Mouse (Mus musculus): Measurements from ENCODE around the gene Mdm2.

The Mdm2 gene

DNA sequence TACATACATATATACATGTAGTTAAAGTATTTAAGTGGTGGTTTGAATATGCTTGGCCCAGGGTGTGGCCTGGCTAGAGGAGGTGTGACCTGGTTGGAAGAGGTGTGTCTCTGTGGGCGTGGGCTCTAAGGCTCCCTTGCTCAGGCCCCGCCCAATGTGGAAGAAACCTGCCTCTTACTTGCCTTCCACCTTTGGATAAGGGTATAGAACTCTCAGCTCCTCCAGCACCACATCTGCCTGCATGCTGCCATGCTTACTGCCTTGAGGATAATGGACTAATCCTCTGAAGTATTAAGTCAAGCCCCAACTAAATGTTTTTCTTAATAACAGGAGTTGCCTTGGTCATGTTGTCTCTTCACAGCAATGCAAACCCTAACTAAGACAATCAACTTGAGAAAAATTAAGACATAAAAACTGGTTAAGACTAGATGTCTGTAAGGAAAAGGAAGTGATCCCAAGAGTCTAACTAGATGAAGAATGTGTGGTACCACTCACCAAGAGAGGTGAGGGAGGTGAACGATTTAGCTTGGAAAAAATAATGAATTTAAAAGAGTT lies 12.9 kb downstream of the Mdm2 start:
- no peak for DNase-seq (ENCODE audit: low spot score in 2 of 2)

DNA sequence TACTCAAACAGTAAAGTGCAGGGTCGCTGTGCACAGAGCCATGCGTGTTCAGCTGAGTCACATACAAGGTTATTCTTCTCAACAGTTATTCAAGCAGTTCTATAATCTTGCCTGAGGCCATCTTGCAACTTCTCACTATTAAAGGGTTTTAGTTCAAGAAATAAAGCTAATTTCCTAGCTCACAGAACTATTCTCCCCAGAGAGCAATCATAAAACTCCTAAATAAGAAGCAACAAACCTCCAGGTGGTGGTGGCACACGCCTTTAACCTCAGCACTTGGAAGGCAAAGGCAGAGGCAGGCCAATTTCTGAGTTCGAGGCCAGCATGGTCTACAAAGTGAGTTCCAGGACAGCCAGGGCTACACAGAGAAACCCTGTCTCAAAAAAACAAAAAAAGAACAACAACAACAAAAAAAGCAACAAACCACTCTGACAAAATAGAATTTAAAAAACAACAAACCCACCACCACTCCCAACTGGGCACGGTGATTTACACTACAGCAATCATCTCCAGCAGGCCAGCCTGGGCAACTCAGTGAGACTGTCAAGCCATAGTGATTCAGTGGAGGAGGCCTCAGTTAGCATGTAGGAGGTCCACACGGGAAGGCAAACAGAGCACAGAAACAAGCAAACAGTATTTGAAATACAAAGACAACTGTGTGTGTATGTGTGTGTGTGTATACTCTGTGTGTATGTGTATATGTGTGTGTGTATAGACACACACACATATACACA lies 13.6 kb downstream of the Mdm2 start:
- no peak for DNase-seq (ENCODE audit: low spot score in 2 of 2)

DNA sequence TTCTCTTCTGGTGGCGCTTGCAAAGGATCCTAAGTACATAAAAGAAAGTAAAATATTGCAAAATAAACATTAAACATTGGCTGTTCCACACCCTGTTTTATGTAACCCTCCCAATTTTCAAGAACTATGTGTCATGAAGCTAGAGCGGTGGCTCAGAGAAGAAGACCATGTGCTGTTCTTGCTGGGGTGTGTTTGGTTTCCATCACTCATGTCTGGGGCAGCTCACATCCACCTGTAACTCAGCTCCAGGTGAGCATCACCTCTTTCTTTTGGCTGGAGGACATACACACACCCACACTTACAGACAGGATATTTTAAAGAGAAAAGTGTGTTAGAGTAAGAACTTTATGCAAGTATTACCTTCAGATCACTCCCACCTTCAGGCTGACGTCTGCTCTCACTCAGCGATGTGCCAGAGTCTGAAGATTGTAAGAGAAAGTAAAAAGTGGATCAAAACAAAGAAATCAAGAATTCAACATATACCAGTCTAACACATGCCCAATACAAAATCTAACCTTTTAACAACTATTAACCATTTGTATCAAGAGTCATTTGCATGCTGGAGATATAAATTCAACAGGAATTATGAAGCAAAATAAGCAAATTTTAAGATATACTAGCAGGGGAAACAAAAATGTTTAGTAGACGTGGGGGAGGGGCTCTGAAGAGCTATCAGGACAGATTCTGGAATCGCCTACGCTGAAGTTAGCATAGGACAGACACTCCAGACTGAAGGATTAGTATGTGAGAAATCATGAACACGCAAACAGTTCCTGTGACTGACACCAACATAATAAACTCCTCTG lies 14.3 kb downstream of the Mdm2 start:
- no peak for DNase-seq (ENCODE audit: low spot score in 2 of 2)

DNA sequence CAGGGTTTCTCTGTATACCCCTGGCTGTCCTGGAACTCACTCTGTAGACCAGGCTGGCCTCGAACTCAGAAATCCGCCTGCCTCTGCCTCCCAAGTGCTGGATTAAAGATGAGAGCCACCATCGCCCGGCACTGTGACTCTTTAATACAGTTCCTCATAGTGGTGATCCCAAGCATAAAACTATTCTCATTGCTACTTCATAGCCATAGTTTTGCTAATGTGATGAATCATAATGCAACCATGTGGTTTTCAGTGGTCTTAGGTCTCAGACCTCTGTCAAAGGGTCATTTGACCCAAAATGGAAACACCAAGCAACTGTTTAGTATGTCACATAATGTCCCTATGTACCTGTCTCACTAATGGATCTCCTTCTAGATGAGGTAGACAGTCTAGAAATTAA lies 15.0 kb downstream of the Mdm2 start:
- no peak for DNase-seq (ENCODE audit: low spot score in 2 of 2)

DNA sequence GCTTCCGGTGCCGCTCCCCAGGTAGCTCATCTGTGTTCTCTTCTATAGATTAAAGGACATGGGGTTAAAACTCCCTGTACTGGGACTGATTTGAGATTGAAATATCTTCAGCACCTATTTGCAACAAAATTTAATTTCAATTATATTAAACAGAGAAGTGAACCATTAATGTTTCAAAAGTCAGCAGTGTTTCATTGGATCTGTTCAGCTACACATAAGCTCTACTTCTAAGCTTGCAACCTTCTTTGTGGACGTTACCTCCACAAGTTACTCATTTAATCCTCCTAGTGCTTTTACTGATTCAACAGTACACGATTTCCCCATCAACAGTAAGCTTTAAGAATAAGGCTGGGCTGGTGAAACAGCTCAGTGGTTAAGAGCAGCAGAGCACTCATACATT lies 15.5 kb downstream of the Mdm2 start:
- DNase-seq (ENCODE audit: low spot score in 2 of 2): no peak

DNA sequence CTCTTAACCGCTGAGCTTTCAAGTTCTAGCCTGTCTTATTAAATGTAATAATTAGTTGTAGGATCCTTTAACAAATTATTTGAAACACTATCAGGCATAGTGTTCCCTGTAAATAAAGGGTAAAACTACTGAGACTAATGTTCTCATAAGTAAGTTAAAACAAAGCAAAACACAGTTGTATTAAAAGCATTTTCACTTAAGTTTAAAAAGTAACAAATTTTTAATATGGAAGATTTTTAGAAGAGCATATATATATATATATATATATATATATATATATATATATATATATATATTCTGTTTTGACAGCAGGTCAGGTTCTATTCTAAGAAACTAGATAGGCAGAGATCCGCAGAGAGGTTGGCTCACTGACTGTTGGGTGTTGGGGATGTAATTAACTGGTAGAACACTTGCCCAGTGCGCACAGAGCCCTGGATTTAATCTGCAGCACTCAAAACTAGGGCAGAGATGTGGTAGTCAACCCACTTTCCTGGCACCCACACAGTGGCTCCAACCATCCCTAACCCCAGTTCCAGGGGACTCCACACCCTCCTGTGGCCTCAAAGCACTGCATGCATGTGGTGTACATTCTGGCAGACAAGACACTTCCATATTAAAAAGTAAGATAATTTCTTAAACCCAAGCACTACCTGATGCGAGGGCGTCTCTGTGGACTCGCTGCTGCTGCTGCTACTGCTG lies 16.2 kb downstream of the Mdm2 start:
- no peak for DNase-seq (ENCODE audit: low spot score in 2 of 2)

DNA sequence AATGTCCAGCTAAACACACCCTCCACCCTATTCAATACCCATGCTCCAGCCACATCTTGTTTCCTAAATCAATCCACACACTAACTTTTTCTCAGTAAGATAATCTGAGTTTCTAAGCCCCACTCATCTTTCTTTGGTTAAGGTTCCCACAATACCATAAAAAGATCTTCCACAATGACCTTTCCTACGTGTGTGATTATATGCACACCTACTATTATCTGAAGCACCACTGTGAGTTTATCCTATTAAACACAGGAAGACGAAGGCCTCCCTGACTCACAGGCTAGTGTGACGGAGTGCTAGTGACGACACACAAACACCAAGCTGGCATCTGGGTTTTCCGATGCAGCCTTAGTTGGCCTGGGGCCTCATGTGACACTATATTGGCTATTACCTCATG lies 17.6 kb downstream of the Mdm2 start:
- DNase-seq (ENCODE audit: low spot score in 2 of 2): no peak

DNA sequence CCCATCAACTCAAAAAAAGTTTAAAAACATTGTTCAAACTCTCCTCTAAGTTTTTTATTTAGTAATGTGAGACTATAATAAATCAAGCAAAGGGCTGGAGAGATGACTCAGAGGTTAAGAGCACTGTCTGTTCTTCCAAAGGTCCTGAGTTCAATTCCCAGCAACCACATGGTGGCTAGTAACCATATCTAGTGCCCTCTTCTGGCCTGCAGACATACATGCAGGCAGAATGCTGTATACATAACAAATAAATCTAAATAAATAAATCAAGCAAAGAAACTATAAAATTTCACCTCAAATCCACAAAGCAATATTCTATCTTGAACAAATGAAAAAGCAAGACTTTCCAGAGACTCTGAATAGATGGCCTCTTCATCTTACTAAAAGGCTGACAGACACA lies 18.4 kb downstream of the Mdm2 start:
- DNase-seq (ENCODE audit: low spot score in 2 of 2): no peak

DNA sequence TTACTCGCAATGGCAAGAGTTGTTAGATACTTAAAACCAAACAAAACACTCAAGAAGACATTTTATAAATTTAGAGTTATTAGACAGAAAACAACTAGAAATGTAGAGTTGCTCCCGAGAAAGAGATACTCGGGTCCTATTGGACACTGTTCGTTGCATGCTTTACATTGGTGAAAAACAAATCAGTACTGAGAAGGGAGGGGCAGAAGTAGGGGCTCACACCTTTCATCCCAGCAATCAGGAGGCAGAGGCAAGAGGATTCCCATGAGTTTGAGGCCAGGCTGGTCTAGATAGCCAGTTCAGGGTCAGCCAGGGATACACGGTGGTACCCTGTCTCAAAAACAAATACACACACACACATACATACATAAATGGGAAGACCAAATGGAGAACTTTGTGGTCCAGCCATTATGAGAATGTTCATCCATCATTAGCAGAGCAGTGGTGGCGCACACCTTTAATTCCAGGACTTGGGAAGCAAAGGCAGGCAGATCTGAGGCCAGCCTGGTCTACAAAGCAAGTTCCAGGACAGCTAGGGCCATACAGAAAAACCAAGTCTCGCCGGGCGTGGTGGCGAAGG lies 19.1 kb downstream of the Mdm2 start:
- no peak for DNase-seq (ENCODE audit: low spot score in 2 of 2)

DNA sequence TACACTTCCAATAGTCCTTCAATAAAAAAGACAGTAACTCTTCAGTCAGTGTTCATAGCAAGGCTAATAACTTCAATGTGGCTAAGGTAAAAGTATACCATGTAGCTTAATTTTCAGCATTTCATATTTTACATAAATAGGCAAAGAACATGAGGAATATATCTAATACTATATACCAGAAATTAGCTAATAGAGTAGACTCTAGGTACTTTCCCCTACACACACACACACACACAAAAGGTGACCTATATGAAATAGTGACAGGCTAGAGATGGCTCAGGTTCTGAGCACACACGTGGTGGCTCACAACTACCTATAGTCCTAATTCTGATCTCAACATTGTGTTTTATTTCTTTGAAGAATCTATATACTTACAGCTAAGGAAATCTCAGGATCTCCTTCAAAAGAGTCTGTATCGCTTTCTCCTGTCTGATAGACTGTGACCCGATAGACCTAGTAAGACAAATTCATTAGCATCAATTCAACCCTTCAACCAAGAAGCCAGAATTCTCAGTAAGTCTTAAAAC lies 19.7 kb downstream of the Mdm2 start:
- DNase-seq (ENCODE audit: low spot score in 2 of 2): no peak

DNA sequence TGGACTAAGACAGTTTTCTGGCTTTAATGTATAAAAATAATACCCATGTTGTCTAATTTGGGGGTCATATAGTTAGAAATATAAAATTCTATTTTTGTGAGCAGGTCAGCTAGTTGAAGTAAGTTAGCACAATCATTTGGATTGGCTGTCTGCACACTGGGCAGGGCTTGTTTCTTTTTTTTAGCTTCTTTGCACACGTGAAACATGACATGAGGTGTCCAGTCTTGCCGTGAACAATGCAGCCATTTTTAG lies 20.5 kb downstream of the Mdm2 start:
- no peak for DNase-seq (ENCODE audit: low spot score in 2 of 2)

DNA sequence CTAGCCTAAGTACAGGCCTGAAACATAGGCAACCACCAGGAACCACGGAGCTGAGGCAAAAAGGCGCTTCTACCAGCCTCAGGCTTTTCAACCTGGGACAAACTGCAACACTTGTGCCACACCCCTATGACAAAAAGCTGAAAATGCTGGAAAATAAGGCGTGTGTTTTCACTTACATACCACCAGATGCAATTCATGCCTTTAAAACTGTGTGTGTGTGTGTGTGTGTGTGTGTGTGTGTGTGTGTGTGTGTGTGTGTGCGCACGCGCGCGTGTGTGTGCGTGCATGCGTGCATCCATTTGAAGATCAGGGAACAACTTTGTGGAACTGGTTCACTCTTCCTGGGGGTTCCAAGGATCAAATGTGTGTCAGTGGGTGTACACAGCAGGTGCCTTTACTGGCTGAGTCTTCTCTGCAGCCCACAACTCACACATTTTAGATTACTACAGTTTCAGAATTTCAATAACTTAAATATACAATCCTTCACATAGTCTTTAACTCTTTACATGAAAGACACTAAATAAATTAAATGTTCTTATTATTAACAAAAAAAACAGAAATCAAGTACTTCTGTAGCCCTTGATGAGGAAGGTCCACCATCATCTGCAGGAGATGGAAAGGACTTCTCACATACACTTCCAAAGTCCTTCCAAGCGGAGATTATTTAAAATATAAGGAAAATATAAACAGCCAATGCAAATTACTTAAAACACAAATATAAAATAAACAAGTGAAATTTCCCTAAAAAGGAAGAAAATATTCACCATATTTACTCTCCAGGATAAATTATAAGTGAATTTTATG lies 21.1 kb downstream of the Mdm2 start:
- no peak for DNase-seq (ENCODE audit: low spot score in 2 of 2)

DNA sequence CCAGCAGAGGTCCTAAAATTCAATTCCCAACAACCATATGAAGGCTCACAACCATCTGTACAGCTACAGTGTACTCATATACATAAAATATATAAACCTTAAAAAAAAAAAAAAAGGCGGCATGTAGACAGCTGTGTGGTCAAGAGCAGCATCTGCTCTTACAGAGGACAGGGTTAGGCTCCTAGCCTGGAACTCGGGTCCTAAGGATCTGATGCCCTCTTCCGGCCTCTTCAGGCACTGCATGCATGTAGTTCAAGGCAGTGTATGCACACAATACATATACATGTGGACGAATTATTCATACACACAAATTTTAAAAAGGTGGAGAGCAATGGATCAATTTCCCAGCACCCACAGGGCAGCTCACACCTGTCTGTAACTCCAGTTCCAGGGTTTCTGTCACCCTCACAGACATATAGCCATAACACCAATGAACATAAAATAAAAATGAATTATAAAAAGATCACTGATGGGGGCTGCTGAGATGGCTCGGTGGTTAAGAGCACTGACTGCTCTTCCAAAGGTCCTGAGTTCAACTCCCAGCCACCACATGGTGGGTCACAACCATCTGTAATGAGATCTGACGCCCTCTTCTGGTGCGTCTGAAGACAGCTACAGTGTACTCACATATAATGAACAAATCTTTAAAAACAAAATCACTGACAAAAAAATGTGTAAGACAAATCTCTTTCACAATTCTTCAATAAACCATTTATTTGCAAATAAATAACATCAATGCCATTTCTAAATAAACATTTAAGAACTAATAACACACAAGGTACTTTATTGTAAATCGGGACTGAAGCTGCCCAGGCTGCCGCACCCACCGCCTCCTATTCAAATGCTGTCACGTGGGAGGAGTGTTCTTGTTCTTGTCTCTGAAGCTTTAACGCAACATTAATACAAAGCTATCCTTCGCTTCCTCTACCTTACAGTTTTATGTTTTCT lies 22.1 kb downstream of the Mdm2 start:
- DNase-seq (ENCODE audit: low spot score in 2 of 2): no peak

DNA sequence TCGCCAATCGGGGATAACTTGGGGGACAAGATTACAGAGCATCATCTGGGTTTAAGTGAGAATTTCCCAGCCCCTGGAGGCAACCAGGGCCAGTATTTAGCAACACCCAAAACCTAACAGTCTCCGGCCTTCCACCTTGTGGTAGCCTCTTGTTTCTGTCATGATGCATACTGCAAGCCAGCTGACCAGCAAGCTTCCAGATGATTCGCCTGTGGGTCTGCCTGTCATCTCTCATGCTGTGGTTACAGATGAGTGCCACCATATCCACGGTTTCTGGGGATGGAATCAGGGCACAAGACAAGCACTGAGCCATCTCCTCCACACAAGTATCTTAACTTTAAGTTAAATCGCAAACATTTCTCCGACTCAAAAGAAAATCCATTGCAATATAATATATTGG lies 23.0 kb downstream of the Mdm2 start:
- no peak for DNase-seq (ENCODE audit: low spot score in 2 of 2)

DNA sequence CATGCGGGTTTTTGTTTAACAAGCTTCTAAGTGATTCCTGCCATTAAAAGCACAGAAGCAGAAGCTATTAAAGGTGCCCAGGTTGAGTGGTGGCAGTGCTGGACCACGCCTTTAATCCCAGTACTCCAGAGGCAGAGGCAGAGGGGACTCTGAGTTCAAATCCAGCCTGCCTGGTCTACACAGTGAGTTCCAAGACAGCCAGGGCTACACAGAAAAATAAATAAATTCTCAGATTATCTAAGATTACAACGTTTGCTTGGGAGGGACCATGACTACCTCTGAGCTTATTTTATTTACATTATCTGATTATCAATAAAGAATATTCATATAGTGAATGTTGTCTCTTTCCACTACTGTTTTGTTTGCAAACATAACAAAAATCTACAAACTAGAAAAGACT lies 23.5 kb downstream of the Mdm2 start:
- no peak for DNase-seq (ENCODE audit: low spot score in 2 of 2)

DNA sequence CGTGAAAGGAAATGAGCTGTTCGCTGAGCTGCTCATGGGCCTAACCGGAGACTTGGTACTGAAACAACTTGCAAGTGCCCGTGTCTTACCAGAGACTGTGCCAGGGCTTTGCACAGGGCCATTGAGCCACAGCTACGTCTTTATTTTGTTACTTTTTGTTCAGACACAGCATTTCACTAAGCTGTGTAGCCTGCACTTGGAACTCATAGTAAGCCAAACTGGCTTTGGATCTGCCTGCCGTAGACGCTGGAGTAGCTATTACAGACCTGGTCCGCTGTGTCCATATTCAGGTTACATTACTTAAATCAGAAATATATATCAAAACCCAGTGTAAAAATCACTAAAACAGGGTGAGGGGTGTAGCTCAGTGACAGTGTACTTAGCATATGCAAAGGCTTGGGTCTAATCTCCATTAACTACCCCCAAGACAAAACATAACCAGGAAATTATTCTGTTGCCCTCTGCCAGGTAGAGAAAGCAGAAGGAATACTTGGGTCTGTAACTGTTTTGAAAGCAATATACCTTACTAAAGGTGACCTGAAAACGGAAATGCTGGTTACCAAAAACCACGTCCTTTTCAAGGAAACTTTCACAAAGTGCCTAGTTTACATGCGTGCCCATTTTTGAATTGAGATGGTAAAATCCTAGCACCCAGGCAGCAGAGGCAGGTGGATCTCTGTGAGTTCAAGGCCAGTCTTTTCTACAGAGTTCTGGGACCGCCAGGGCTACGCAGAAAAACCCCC lies 24.5 kb downstream of the Mdm2 start:
- DNase-seq (ENCODE audit: low spot score in 2 of 2): no peak

DNA sequence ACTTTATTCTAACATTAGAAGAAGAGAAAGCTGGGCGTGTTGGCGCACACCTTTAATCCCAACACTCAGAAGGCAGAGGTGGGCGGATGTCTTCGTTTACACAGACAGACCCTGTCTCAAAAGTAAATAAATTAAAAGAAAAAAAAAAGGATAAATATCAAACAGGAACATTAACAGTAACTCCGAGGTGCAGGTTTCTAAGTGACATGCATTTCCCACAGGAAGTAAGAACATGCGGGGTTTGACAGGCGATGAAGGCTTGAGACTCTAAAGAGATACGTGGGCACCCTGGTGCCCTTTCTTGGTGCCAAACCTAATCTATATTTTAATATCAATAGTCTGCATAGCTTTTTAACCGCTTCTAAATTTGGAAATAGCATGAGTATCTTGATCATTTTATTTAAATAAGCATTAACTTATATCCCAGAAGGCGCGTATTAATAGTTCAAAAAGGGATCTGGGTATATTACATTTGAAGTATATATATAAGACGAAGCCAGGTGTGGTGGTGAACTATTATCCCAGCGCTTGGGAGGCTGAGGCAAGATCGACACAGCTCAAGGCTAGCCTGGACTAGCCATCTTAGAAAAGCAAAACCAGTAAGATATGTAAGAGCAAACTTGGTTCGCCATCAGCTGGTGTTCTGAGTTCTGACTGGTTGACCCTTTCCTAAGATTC lies 25.2 kb downstream of the Mdm2 start:
- DNase-seq (ENCODE audit: low spot score in 2 of 2): no peak

DNA sequence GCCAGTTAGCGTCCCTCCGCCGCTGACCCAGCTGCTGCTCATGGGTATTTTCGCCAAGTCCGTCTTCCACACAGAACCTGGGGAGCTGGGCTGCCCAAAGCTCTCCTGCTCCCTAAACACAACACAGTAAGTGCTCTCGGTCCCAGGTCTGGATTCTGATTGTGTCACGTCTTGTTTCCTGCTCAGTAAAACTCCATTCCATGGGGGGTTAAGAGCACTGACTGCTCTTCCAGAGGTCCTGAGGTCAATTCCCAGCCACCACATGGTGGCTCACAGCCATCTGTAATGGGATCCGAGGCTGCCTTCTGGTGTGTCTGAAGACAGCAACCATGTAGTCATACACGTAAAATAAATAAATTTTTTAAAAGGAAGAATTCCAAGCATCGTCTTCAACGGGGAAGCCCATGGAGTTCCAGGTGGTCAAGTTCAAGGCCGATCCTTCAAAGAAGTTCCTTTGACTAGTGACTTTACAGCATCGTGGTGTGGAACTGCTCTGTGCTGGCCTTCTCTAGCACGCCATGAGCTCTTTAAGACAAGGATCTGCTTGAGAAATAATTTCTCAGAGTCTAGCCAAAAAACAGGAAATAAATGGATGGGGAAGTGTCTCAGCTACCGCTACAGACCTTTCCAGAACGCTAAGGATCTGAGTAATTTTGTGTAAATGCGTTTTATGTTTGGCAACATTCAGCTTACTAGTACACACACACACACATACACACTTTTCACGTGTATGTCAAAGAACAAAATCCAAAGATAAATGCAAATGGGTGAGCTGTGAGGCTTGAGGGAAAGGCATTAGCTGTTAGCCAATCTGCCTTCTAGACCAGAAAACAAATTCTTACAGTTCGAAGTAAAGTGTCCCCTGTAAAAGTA lies 26.0 kb downstream of the Mdm2 start:
- DNase-seq (ENCODE audit: low spot score in 2 of 2): no peak

Measured in right cerebral cortex, adult 2 months (tissue).